Mouse (Mus musculus) bone marrow macrophage, adult 2 months (primary cell): ENCODE data around the gene S100a10. TPM values are rescaled to one million over a fixed set of nuclear protein-coding genes. Genes with fewer than 3 reads are reported as not detected.

Experiments used
- H3K27ac ChIP-seq: 2 replicates; pipeline ENCODE4 v1.5.1; 2012; ENCODE audit warnings: low read depth, low read length; ENCODE audit not compliant: insufficient read depth
- H3K4me1 ChIP-seq: 2 replicates; pipeline ENCODE4 v1.6.1; 2012; ENCODE audit warnings: low read length; ENCODE audit not compliant: control insufficient read depth, insufficient read depth
- H3K4me3 ChIP-seq: 2 replicates; pipeline ENCODE4 v1.5.1; 2012; ENCODE audit warnings: mild to moderate bottlenecking, low read length, moderate library complexity; ENCODE audit not compliant: insufficient read depth
- CTCF ChIP-seq: IDR thresholded peaks from 2 replicates; pipeline ENCODE4 v1.5.1; 2012; ENCODE audit warnings: low read depth, mild to moderate bottlenecking, low read length, moderate library complexity
- POLR2A ChIP-seq: IDR thresholded peaks from 2 replicates; pipeline ENCODE4 v1.6.1; 2012; ENCODE audit warnings: mild to moderate bottlenecking, low read depth, low read length, borderline replicate concordance
- polyA plus RNA-seq: library from polyadenylated mRNA; stranded (reverse); fragments of >200 nt; gene quantifications from 2 replicates; pipeline ENCODE4 v1.2.4, GENCODE M21; 2012; ENCODE audit not compliant: missing spikeins, insufficient read depth, insufficient read length

The S100a10 gene
- polyA plus RNA-seq, 1 experiment: 412 TPM

GRCm38 (mm10) chr3:93555878-93556254 lies 986 bp downstream of the S100a10 start:
- TF ChIP-seq CTCF (no peak), POLR2A (no peak)
- Histone ChIP-seq H3K4me3 (peak overlapping the region; percentile 86), H3K4me1 (peaks cover 62% of the 10 kb centered on the region), H3K27ac (peak overlapping the region; percentile 79)

GRCm38 (mm10) chr3:93556599-93556998 lies 1.7 kb downstream of the S100a10 start:
- H3K4me1 ChIP-seq: peaks cover 67% of the 10 kb centered on the region
- TF ChIP-seq POLR2A (no peak), CTCF (no peak)
- H3K4me3 ChIP-seq: peak overlapping the region; percentile 86
- H3K27ac ChIP-seq: peak overlapping the region; percentile 49; the same call in 1 of the 2 replicates

GRCm38 (mm10) chr3:93557471-93557870 lies 2.6 kb downstream of the S100a10 start:
- no peak overlapping the region for H3K27ac ChIP-seq
- TF ChIP-seq CTCF: no peak
- TF ChIP-seq POLR2A: no peak
- no peak overlapping the region for H3K4me3 ChIP-seq
- peaks cover 70% of the 10 kb centered on the region for H3K4me1 ChIP-seq

- no peak for TF ChIP-seq CTCF
- TF ChIP-seq POLR2A: no peak
- peaks cover 52% of the 10 kb centered on the region for H3K4me1 ChIP-seq
- H3K4me3 ChIP-seq: no peak overlapping the region
- no peak overlapping the region for H3K27ac ChIP-seq
Measured at GRCm38 (mm10) chr3:93559961-93560360, 5.1 kb downstream of the S100a10 start.

GRCm38 (mm10) chr3:93562372-93562771 lies 7.5 kb downstream of the S100a10 start:
- Histone ChIP-seq H3K27ac (no peak overlapping the region), H3K4me3 (no peak overlapping the region), H3K4me1 (peaks cover 43% of the 10 kb centered on the region)
- TF ChIP-seq POLR2A: no peak
- TF ChIP-seq CTCF: no peak

- TF ChIP-seq CTCF (no peak), POLR2A (no peak)
- Histone ChIP-seq H3K27ac (no peak overlapping the region), H3K4me1 (peaks cover 38% of the 10 kb centered on the region), H3K4me3 (no peak overlapping the region)
Measured at GRCm38 (mm10) chr3:93563216-93563615, 8.3 kb downstream of the S100a10 start.

GRCm38 (mm10) chr3:93566892-93567291 lies 12.0 kb downstream of the S100a10 start:
- peaks cover 23% of the 10 kb centered on the region for H3K4me1 ChIP-seq
- H3K4me3 ChIP-seq: no peak overlapping the region
- no peak overlapping the region for H3K27ac ChIP-seq
- TF ChIP-seq CTCF (no peak), POLR2A (no peak)

GRCm38 (mm10) chr3:93567721-93568120 lies 12.8 kb downstream of the S100a10 start:
- H3K4me1 ChIP-seq: peaks cover 25% of the 10 kb centered on the region
- TF ChIP-seq POLR2A (no peak), CTCF (no peak)
- H3K27ac ChIP-seq: no peak overlapping the region
- H3K4me3 ChIP-seq: no peak overlapping the region

GRCm38 (mm10) chr3:93568428-93569040 lies 13.7 kb downstream of the S100a10 start:
- no peak overlapping the region for H3K27ac ChIP-seq
- H3K4me3 ChIP-seq: no peak overlapping the region
- peaks cover 25% of the 10 kb centered on the region for H3K4me1 ChIP-seq
- TF ChIP-seq POLR2A (no peak), CTCF (no peak)

GRCm38 (mm10) chr3:93569046-93569445 lies 14.2 kb downstream of the S100a10 start:
- no peak overlapping the region for H3K27ac ChIP-seq
- peaks cover 25% of the 10 kb centered on the region for H3K4me1 ChIP-seq
- H3K4me3 ChIP-seq: no peak overlapping the region
- TF ChIP-seq POLR2A (no peak), CTCF (no peak)
